Mouse (Mus musculus) G1E (cell line): ENCODE results near the gene Plxna4.

ENCODE experiments used
- CTCF ChIP-seq: IDR thresholded peaks from 2 replicates; pipeline ENCODE4 v1.5.1; 2012; ENCODE audit warnings: low read depth, low read length, inconsistent platforms, mixed read lengths
- GATA1 ChIP-seq: IDR thresholded peaks from 2 replicates; pipeline ENCODE4 v1.6.1; 2012; ENCODE audit warnings: borderline replicate concordance, low read length, inconsistent platforms, mixed read lengths

DNA sequence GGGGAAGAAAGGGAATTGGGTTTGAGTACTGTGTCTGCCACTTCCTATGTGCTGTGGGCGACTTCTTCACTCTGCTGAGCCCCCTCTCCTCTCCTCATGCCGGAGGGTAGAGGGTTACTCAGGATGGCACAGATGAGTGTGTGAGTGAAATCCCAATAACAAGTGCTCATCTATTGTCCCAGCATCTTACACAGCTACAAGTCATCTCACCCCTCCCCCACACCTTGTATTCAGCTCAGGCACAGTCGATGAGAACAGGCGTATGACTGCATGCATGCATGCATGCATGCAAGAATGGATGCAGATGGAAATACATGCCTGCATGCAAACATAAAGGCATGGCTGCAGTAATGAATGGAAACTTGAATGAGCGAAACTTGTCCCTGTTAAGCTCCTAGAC lies 327.7 kb downstream of the Plxna4 start:
- TF ChIP-seq CTCF (no peak), GATA1 (no peak)
